Mouse (Mus musculus) monocyte, adult 2 months (primary cell): ENCODE data around the gene Rnf126.
"Not testable (repeated sequence)": the region's sequence is repeated elsewhere in the genome, so short reads cannot be mapped to it uniquely, and the experiment has no call there.

ENCODE experiments used
- DNase-seq, 2 experiments: peaks; one replicate each; pipeline ENCODE4 v3.0.0; 2022; ENCODE audit warnings: low spot score in 2 of 2, low read depth in 1 of 2

The Rnf126 gene

GRCm38 (mm10) chr10:79767372-79768244 is 856 bp upstream of the Rnf126 start:
- peak; percentile 36 to 42 for DNase-seq

- DNase-seq: no peak
Measured at GRCm38 (mm10) chr10:79766001-79766507, 698 bp downstream of the Rnf126 start.

GRCm38 (mm10) chr10:79765228-79765745 is 1.5 kb downstream of the Rnf126 start:
- no peak for DNase-seq

GRCm38 (mm10) chr10:79764234-79764633 is 2.5 kb downstream of the Rnf126 start:
- no peak for DNase-seq

GRCm38 (mm10) chr10:79762875-79763274 is 3.9 kb downstream of the Rnf126 start:
- DNase-seq: no peak

GRCm38 (mm10) chr10:79760603-79761143 is 6.1 kb downstream of the Rnf126 start:
- DNase-seq: no peak

GRCm38 (mm10) chr10:79759675-79760074 is 7.1 kb downstream of the Rnf126 start:
- DNase-seq: not testable (repeated sequence)

- no peak for DNase-seq
Measured at GRCm38 (mm10) chr10:79756660-79757059, 10.1 kb downstream of the Rnf126 start.

GRCm38 (mm10) chr10:79755854-79756253 is 10.9 kb downstream of the Rnf126 start:
- DNase-seq: no peak

- DNase-seq: no peak
Measured at GRCm38 (mm10) chr10:79754856-79755516, 11.8 kb downstream of the Rnf126 start, which contains the start of gene Fgf22. Gene Fgf22 (plus strand): TSS chr10:79755076.

GRCm38 (mm10) chr10:79748496-79748895 is 18.3 kb downstream of the Rnf126 start:
- DNase-seq: no peak

GRCm38 (mm10) chr10:79746774-79747151 is 20.0 kb downstream of the Rnf126 start:
- DNase-seq: no peak

GRCm38 (mm10) chr10:79745898-79746773 is 20.6 kb downstream of the Rnf126 start, which contains the start of gene Polrmt:
Gene Polrmt (minus strand): TSS chr10:79746581.
- DNase-seq: peak; percentile 89 to 91

- no peak for DNase-seq
Measured at GRCm38 (mm10) chr10:79745411-79745810, 21.3 kb downstream of the Rnf126 start.

GRCm38 (mm10) chr10:79743650-79744365 is 22.9 kb downstream of the Rnf126 start:
- no peak for DNase-seq

GRCm38 (mm10) chr10:79743161-79743560 is 23.6 kb downstream of the Rnf126 start:
- no peak for DNase-seq

- DNase-seq: no peak
Measured at GRCm38 (mm10) chr10:79740863-79741262, 25.9 kb downstream of the Rnf126 start.

GRCm38 (mm10) chr10:79739234-79739633 is 27.5 kb downstream of the Rnf126 start:
- DNase-seq: no peak

- DNase-seq: no peak
Measured at GRCm38 (mm10) chr10:79738259-79738658, 28.5 kb downstream of the Rnf126 start.

GRCm38 (mm10) chr10:79736706-79737105 is 30.0 kb downstream of the Rnf126 start:
- DNase-seq: no peak
